Mouse (Mus musculus) cerebellum, postnatal 36 days (tissue): ENCODE data around the gene Dgkz.

ENCODE experiments used
- DNase-seq, 2 experiments: peaks; one replicate each; pipeline ENCODE4 v3.0.0; 2021 to 2022; ENCODE audit warnings: mixed read lengths in 2 of 2

Gene Dgkz

DNA sequence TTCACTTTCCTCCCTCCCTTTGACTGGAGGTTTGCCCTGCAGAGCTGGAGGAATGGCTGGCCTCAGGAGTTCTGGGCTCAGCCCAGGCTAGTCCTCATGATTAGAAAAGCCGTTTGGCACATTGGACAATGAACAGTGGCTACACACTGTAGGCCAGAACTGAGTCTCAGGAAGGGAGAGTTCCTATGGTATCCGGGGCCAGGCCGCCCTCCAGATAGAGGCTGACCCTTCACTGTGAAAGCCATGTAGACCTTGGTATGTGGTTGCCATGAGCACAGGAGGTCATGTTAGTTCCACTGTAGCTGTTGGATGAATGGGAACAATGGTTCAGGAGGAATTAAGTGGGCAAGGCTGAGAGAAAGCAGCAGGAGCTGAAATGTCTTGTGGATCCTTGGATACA lies 17.7 kb upstream of the Dgkz start:
- DNase-seq: no peak

DNA sequence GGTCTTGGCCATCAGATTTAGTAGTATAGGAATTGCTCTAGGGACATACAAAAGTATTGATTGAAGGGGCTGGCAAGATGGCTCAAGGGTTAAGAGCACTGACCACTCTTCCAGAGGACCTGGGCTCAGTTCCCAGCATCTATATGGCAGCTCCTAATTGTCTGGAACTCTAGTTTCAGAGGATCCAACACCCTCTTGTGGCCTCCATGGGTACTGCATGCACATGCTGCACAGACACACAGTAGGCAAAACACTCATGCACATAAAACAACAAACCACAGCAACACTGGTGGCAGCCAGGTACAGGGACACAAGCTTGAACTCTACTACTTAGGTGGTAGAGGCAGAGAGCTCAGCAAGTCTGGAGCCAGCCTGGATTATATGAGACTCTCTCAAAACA lies 14.1 kb upstream of the Dgkz start:
- no peak for DNase-seq

- DNase-seq: peak; percentile 89 to 95
These were observed 11.9 kb upstream of the Dgkz start for GRCm38 (mm10) chr2:91987542-91987941.

DNA sequence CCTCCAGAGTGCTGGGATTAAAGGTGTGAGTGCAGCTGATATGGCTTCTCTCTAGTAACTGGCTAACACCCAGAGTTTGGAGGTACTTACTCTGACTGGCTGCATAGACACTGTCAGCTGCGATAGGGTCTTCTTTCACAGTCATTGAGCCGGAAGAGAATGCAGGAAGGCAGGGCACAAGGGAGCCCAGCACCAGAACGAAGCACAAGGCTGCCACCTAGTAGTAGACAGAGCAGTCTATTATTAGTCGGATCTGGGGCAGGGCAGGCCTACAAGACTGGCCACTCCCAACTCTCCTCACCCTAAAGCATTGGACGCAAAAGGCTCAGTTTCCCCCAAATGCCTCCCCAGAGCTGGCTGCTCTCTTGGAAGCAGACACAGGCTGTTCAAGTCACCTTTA lies 10.4 kb upstream of the Dgkz start:
- no peak for DNase-seq

DNA sequence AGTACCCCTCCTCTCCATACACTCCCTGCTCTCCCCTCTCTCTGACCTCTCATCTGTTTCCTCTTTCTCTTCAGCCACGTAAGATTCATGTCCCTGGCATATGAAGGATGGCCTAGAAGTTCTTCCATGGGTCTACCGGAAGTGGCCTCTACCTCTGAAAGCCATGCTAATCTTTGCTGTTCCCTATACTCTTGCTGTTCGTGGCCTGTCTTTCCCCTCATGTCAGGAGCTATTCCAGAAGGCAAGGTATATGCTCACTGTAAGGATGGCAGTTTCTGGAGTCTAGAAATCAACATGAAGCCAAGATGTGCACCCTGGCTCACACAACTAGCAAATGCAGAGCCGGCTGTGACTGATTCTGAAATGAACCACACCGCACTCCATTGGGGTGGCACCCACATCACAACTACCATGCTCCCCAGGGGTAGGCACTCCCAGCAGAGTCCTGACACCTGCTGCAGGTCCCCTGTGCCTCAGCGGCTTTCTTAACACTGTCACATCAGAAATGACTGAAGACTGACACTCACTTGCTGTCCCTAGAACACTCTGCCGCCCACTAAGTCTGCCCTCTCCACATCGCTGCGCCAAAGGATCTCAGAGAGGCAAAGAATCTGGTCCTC lies 9.4 kb upstream of the Dgkz start:
- DNase-seq: no peak

DNA sequence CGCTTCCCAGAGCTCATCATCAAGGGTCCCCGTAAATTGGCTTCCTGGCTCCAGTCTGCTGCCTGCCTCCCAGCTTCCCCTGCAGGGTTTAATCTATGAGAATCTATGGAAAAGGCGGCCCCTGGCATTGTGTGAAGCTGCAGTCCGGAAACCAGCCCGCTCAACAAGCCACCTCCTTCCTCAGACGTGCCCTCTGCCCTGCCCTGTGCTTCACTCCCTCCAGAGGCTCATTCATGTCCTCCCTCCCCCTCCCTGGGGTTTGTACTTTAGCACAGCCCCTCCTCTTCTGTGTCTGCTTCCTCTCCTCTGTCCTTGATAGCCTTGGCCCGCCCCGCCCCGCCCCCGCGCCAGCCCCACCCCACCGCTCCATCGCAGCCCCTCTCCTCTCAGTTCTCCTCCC lies 8.8 kb upstream of the Dgkz start:
- DNase-seq: no peak

DNA sequence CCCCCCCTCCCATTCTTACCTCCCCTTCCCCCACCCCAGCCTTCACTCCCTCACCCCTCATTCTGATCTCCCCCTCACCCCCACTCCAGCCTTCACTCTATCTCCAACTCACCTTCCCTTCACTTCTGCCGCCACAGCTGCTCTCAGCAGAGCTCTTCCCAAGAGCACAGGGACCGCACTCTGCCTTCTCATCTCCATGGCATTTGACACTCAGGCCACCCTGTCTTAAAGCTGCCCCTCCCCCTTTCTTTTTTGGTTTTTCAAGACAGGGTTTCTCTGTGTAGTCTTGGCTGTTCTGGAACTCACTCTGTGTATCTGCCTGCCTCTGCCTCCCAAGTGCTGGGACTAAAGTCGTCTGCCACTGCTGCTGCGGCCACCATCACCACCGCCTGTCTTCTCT lies 5.2 kb upstream of the Dgkz start:
- no peak for DNase-seq

DNA sequence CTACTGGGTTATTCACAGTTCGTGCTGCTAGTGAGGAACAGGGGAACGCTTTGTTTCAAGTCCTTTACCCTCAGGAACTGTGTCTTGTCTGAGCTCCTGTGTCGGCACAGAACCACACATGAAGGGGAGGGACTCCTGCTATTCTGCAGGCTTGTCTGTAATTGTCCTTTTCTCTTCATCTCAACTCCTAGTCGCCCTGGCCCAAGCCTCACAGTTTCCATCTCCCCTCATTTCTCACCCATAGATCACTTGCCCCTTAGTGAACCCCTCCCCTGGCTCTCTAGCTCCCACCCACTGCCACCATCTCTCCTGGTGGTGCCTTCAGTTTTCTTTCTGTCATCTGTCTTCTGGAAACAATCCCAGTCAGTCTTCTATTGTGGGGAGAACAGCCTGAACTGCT lies 4.6 kb upstream of the Dgkz start:
- DNase-seq: no peak

- no peak for DNase-seq
These were observed 2.9 kb upstream of the Dgkz start for GRCm38 (mm10) chr2:91978547-91978946.

DNA sequence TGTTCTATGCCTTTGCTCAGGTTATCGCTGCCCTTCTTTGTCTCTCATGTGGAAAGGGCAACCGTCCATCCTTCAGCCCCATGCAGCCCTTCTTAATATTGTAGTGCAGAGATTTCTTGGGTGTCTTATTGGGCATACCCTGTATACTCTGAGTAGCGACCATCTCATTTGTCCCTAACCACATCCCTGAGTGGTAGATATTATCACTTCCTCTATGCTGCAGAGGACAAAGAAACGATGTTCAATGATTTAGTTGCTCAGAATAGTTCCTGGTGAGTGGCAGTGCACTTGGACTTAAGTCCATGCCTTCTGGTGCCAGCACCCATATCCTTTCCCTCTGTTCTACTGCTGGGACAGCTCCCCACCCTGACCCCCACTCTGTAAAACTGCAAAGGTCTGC lies 2.3 kb upstream of the Dgkz start:
- DNase-seq: no peak

- DNase-seq: no peak
These were observed 2.1 kb downstream of the Dgkz start for GRCm38 (mm10) chr2:91973416-91974135.

GRCm38 (mm10) chr2:91972121-91972566 lies 3.5 kb downstream of the Dgkz start:
- DNase-seq: no peak

DNA sequence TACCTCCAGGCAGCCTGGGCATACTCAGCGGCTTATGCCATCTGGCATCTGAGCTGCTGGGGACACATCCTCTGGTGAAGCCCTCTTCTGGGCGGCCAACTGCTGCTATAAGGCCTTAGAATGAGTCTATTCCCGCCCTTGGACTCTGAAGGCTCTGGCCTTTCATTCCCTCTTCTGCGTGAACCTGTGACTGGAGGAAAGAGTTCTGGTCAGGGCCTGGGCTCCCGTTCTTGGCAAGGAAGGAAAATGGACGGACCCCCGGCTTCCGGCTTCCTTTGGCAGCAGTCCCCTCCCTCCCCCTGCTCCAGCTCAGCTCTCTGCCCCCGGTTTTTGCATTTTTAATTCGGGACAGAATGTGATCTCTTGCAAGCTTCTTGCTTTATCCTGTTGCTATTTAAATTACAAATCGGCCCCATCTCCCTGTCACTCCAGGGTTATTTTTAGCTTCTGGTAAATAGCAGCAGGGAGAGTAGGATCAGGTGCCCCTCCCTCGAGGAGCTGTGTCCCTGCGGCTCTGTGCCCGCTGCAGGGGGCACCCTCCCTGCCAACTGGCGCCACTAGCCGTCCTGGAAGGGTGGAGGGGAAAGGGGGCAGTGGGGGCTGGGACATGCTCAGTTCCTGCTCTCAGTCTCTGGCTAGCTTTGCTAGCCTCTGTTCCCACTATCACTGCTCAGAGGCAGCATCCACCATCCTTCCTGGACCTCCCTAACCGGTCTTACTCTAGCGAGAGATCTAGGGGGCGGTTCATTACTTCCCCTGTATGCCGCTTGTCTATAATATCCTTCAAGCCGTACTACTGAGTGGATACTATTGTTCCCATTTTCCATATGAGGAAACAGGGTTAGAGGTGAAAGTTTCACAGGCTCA lies 4.2 kb downstream of the Dgkz start:
- peak; percentile 76 to 84 for DNase-seq

DNA sequence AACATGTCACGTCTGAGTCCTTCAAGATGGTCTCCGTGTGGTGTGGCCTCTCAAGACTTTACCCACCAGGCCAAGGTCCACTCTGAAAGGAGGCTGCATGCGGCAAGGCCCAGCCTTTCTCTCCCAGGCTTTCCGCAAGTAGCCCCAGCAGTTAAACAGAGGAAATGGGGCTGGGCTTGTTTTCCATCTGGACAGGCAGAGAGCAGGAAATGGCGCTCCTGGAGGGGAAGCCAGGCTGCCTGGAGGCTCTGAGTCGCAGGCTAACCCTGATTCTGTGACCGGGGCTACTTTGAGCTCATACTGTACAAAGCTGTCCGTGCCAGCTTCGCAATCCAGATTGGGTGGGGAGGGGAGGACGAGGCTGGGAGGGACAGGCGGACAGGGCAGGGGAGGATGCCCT lies 7.7 kb downstream of the Dgkz start:
- no peak for DNase-seq

GRCm38 (mm10) chr2:91966367-91966766 lies 9.3 kb downstream of the Dgkz start:
- DNase-seq: no peak

DNA sequence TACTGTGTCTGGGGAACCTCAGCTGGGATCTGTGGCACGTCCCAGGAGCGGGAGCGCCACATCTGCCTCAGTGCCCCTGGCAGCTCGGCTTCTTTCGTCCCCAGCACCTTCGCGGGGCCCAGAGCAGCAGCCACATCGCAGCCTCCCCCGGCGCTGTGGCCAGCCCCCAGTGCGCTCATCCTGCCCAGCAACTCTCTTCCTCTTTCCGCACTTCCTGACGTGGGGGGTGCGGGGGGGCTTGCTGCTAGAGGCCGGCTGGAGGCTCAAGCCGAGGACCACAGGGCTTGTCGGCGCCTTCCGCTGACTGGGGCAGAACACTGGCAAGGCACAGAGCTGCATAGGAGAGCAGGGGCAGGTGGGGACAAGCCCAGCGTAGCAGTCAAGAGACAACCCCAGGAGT lies 10.2 kb downstream of the Dgkz start:
- no peak for DNase-seq

- DNase-seq: no peak
These were observed 11.0 kb downstream of the Dgkz start for GRCm38 (mm10) chr2:91964610-91965204.

DNA sequence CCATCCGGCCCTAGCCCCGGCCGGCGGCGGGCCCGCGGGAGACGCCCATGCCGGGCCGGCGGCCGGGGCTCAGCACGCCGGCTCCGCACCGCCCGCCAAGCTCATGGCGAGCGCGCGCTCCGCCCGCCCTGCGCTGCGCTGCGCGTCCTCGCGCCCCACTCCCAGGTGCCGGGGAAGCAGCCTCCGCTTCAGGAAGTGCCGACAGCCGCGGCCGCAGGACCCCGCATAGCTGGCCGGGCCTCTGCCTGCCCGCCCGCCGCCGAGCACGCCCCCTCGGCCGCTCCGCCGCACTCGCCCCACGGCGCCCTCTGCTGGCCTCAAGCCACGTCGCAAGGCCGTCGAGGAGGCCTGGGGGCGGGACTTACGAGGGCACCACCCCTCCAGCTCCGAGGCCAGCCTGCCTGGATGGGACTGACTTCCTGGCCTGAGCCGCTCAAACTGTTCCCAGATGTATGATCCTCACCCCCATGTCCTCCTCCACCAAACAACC lies 12.2 kb downstream of the Dgkz start:
- DNase-seq: peak; percentile 96

DNA sequence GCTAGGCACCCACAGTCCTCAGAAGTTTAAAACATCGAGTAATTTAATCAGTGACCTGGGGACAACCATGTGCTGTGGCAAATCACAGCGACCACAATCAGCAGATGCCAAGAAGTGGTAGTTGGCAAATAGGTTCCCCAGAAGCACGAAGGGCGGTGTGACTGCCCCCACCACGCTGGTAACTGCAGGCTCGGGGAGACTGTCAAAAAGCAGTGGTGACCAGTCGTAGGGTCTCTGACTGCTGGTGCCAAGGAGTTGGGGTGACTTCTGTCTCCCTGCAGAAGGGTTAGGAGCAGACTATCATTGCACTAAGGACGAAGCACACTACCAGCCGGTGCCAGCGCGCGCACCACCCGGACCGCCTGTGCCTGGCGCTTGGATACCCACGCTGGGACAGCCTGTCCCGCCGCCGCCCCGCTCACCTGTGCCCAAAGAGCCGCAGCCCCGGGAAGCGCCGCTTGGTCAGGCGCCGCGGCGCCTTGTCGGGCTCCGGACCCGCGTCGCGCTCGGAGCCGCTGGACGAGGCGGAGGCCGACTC lies 12.7 kb downstream of the Dgkz start:
- peak; percentile 46 to 54 for DNase-seq

DNA sequence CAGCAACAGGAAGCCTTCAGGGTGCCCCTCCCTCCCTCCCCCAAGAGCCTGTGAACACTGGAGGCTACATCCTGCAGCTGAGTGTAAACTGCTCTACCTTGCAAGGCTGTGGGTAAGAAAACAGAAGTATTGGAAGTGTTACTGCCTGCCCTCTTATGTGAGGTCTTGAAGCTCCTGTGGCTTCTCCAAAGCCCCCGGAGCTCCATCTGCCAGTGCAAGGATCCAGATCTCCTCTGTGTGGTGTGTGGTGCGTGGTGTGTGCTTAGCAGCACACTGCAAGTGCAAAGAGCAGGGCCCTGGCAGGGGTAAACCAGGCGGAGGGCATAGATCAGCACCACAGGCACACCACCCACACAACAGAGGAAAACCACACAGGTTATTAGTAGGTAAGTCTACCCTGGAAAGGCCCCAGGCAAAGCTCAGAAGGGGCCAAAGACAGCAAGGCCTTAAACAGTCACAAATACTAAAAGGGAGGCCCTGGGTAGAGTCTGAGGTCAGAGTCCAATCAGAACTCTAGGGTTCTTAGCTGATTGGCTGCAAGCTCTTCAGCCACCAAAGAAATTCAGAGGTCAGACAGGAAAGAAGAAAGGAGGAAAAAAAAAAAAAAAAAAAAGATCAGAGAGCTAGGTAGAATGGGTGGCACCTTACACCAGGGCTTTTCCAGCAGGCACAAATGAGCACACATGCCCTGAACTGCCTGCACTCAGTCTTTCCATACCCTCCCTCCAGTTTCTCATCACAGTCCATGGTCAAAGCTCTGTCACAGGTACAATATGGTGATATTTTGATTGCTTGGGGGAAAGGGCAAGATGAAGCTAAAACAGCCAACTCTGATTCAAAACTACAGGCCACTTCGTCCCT lies 13.5 kb downstream of the Dgkz start:
- peak in 1 of 2 experiments; percentile 43 for DNase-seq

- peak in 1 of 2 experiments; percentile 33 for DNase-seq
These were observed 15.2 kb downstream of the Dgkz start for GRCm38 (mm10) chr2:91960459-91960858.
